Mouse (Mus musculus): ENCODE measurements at regions not wholly inside any gene's neighbourhood (a gene's known extent, or its start where the extent isn't known, plus 50 kb on each side); places are given as distances from the start of the nearest gene placed in this dataset.

DNA sequence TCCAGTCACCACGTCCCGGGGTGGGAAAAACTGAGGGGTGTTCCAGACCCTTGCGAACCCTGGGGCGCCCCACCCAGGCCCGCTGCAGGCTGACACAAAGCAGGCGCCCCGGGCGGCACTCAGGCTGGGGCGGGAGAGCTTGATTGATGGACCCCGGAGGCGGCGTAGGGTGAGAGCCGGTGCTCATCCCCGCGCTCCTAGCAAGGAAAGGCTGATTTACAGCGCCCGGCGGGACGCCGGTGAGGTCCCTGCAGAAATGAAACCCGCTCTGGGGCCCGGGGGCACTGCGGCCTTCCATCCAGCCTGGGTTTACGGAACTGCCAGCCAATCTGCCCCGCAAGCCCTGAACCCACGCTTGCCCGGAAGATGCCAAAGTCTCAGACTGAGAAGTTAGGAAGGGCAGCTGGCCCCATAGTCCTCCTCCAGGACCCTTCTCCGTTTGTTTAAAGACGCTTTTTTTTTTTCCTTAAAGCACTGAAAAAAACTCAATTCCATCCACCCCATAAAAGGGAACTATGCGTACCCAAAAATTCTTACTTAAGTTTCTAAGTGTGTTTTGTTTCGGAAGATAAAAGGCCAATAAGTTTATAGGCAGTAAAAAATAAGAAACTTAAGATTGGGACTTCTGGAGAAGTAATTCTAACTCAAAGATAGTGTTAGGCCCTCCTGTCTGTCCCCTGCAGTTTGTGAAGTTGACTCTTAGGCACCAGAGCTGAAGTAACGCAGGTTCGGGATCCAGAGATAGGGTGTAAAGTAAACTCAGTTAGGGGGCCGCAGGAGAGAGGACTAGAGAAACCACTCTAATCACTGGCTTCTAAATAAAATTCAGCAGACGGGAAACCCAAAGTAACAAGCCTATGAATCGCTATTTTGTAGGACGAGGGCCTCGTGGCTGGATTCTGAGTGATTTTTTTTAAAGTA, 263.4 kb upstream of the Nfe2l3 start:
- DNase-seq: no peak

DNA sequence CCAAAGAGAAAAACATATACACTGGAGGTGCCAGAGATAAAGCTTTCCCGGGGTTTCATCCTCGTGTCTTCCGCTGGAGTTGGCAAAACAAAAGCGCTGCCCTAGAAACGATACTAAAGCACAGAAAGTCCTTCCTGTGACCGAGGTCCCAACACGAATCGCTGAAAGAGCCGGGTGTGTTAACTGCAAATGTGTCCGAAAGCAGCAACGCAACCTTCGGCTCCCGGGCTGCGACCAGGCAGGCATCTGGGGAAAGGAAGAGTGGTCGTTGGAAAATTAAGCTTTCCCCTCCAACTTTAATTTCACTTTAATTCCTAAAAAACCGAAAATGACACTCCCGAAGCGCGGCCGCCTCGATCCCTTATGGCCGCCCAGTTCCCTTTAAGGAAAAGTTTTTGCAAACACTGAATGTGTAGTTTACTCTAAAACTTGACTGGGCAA, 262.5 kb upstream of the Nfe2l3 start:
- DNase-seq: no peak

DNA sequence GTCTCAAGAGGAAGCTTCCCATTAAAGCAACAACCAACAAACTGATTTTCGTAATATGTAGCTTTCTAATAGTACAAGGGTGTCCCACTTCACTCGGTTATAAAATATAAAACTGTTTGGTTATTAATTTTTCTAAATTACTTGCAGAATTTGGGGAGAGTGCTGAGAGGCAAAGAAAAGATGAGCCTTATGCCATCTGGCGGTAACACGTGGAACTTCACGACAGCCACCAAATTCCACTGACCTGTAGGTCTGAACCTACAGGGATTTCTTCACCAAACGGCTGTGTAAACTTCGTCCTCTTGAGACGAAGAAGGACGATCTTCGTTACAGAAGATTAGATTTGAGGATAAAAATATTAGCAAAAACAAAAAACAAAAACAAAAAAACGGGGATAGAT, 262.1 kb upstream of the Nfe2l3 start:
- no peak for DNase-seq

DNA sequence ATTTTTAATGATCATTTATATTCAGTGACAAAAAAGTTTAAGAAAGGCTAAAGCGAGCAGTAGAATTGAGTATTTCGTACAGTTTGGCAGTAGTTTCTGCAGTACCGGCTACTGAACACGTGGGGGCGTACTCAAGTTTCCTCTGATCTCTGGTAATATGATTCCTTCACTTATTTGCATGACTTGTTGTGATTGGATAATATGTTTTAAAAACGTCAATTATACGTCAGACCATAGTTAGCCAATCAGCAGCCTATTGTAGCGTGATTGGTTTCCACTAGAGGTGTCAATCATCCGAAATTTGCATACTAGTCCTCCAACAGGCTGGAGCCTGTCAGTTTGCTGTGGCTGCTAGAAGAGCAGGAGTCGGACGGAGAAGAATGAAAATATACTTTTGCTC, 261.6 kb upstream of the Nfe2l3 start:
- DNase-seq: no peak

DNA sequence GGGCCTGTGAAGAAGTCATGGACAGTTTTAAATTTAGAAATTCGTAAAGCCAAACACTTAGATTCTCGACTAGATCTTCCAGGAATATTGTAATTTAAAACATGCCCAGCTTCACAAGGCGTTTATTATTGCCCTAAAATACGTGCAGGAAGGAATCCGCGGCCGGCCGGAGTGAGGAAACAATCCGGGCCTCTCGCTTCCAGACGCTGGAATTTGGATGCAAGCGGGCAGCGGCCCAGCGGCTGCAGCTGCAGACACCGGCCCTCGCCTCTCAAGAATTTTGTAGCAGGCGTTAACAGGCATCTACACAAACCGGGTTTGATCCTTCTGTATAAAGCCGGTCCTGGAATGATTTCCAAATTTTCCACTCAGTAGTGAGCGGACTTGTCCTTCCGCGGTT, 260.7 kb upstream of the Nfe2l3 start:
- DNase-seq: no peak

DNA sequence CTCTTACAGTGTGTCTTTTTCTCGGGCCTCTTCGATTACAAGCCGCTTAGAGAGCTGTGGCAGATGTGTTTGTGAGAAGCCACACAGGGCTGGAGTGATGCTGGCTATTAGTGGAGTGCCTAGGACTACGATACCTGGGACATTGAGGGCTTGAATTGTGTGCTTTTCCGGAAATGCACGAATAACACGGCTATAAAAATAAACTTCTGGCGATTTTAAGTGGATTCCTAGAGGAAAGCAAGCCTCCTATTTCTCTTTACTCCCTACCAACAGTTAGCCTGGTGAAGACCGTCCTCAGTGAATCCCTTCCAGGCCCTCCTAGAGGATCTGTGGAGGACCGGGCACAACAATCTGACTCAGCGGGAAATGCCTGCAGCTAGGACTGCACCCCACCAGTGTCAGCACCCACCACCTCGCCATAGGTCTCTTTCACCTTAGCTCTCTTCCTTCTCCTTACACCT, 260.1 kb upstream of the Nfe2l3 start:
- DNase-seq: no peak

DNA sequence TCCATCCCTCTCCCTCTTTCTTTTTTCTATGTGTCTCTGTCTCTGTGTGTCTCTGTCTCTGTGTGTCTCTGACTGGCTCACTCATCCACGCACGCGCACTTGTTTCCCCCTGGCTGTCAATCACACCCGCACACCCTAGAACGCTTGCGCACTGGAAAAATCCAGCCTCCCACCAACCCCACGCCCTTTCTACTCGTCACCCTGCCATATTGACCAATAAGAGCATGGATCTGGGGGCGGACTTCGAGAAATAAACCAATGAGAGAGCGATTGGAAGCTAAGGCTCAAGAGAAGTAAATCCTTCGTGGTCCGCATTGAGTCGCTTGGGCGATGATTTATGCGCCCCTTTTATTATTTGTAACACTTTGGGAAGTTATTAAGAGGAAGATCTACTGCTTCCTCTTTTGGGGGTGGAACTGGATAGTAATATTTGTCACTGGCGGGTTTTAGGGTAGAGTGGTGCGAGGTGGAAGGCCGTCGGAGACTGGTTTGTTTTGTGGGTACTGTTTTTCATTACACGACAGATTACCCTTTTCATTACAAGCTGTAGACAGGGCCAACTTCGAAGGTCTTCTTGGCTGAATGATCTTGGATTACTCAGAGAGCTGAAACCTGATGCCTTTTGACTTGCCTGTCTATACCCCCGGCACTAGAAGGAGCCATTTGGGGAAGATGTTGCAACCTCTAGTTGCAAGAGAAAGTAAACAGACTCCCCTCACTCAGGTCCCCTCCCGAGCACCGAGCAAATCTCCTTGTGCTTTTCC, 259.4 kb upstream of the Nfe2l3 start:
- peak in 1 of 2 experiments; percentile 40 for DNase-seq

DNA sequence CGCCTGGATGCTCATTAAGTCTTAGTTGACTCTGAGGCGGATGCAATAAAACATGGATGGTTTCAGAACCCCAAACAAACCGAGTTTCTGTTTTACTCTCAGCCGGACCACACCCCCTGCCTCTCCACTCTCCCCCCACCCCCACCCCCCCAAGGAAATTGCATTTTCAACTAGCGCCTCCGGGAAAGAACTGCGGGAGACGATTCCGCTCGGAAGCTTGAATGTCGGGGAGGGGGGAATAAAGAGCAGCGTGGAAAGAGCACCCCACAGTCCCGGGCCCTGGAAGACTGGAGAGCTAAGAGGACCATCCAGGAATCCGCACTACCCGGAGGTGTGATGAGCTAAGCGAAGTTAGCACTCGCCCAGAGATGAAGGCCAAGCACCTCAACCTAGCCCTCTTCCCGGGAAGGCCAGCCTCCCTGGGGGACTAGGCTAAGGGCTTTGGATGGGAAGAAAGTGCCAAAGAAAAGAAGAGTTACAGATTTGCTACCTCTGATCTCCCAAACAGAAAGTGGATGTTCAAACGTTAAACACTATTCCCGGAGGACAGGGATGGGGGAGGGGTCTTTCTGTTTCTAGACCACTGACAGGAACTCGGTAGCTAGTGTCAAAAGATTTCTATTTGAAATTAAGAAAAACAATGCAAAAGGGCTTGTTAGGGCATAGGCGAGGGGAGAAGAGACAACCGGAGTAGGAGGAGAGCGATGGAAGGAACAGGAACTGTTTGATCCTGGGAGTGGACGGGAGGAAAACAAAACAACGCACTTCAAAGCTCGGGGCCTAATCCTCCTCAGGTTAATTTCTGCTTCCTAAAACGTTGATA, 258.6 kb upstream of the Nfe2l3 start:
- no peak for DNase-seq

DNA sequence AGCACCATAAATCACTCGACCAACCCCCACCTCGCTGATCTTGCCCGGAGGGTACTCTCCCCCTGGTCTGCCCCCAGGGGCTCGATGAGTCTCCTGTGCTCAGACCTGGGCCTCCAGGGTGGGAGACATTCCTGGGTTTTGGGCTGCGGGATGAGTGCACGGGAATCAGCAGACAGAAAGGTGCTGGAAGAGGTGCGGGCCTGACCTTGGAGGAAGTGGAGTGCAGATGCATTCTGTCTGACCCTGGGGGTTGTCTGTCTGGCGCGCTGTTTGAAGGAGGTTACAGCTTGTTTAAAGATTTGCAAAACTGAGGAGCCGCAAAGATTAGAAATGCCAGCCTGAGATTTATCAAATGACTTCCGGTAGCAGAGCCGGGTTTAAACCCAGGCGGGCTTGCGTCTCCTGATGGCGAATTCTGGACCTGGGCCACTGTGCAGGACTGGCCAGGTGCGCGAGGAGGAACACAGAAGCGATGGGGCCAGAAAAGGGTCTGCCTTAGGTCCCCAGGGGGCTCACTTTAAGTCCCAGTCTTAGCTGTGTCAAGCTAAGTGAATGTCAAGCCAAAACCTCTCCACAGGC, 257.9 kb upstream of the Nfe2l3 start:
- no peak for DNase-seq

DNA sequence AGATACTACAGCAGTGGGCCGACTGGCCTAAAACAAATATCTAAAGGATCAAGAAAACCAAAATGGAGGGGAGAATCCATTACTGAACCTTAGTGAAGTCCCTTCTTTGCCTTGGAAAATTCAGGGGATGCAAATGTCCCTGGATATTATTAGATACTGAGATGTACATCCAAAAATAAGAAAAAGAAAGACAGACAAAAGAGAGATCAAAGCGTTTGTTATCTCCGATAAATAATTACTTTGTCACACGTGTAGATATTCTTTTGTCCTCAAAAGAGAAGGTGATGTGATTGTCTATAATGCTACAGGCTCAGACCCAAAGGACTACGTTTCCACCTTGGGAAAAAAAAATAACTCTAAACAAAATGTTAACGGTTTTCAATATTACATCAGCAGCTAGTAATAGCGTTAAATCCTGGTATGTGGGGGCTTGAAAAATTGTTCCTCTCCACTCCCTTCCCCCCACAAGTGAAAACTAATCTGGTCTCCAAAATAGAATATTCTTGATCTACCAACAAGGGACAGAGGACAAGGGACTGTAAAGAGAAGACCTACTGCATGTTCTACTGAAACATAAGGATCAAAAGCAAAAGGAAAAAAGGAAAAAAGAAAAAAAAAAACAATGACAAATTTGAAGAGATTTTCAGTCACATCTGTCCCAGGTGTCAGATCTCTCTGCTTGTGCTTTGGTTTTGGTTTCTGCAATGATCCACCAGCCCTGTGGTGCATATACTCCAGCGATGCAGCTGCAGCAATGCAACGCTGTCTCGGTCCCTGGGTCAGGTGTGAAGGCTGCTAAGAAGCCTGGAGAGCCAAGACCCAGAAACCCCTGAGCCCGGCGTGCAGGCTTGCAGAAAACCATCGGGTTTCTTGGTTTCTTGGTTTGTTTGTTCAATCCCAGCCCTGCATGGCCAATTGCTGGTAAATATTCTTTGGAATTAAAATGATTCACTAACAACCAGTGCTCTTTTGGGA, 256.6 kb upstream of the Nfe2l3 start:
- DNase-seq: no peak

DNA sequence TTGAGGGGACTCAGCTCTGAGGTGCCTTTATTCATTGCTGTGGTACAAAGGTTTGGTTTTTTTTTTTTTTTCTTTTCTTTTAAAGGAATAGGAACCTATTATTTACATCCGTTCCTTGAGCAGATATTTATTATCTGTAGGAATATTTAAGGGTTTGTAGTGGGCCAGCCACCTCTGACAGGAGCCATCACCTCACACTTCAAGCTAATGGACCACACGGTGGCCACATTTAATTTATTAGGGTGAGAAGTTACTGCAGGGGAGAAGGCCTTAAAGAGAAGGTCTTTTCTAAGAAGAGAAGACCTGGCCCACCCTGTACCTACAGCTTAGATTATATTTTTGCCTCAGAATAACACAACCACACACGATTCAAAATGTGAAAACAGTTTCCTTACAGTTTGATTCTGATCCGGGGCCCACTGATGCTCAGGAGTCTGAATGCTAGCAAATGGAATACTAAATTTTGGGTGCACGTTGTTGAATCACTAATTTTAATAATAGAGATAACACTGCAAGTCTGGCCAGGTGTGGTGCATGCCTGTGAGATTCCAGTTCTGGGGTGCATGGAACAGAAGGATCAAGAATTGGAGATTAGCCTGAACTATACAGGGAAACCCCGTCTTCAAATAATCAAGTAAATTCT, 255.6 kb upstream of the Nfe2l3 start:
- no peak for DNase-seq

DNA sequence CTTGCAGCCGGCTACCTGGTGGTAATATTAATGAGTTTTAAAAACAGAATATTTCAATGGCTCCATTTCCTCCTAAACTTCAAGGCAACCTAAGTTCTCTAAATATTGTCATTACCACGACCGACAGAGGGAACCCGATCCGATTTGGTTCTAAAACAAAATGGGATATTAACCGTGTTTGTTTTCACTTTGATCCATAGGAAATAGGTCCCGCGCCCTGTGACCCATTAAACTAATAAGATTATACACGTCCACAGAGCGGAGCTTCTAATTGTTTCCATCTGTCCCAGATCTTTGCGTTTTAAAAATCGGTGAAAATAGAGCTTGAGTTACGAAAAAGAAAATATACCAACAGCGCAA, 254.8 kb upstream of the Nfe2l3 start:
- DNase-seq: no peak

DNA sequence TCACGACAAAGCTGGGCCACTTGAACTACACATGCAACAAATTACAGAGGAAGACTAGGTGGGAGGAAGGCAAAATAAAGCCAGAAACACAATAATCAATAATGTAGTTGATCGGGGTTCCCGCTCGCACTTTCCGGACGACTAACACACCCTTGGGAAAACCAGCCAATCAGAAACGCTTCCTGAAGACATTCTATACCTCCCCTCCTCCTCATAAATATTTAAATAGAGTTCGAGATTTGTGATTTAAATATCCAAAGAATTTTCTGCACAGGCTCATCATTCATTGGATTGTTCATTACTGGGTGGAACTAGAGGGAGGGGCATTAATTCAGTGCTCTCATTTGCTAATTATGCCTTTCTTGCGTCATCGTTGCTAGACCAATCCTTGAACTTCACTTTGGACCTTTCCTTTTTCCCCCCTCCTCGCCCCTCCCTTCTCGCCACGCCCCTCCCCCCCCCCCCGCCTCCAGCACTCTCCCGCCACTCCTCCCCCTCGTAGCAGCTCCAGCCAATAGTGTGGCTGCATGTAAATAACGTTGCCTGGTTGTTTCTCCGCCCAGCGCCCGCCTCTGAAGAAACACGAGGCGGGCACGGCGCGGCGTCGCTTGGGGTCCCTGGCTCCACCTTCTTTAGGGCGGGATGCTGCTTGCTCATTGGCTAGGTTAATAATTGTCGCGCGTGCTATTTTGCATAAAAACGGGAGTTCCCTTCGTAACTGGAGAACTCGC, 254.2 kb upstream of the Nfe2l3 start:
- no peak for DNase-seq

DNA sequence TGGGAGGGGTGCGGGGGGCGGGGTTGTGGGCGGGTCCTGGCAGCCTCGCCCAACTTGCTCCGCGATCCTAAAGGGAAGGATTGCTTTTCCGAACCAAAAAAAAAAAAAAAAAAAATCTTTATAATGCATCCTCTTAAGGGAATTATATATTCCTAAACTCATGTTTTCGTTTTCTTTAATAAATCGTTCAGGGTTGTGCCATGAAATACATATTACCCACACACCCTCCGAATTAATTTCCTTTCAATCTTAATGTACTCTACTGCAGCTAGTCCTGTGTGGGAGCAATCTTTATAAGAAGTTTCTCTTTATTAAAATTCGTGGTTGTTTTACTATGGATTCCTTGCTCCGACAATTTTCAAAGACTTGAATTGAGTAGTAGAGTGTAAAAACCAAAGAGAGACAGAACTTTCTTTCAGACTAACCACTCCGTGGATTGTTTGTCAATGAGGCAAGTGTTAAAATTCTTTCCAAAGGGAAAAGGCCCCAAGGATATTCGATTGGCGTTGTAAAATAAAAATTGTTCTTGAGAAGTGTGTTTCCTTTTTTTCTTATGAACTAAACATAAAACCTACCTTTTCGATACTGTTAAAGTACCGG, 253.6 kb upstream of the Nfe2l3 start:
- DNase-seq: no peak

DNA sequence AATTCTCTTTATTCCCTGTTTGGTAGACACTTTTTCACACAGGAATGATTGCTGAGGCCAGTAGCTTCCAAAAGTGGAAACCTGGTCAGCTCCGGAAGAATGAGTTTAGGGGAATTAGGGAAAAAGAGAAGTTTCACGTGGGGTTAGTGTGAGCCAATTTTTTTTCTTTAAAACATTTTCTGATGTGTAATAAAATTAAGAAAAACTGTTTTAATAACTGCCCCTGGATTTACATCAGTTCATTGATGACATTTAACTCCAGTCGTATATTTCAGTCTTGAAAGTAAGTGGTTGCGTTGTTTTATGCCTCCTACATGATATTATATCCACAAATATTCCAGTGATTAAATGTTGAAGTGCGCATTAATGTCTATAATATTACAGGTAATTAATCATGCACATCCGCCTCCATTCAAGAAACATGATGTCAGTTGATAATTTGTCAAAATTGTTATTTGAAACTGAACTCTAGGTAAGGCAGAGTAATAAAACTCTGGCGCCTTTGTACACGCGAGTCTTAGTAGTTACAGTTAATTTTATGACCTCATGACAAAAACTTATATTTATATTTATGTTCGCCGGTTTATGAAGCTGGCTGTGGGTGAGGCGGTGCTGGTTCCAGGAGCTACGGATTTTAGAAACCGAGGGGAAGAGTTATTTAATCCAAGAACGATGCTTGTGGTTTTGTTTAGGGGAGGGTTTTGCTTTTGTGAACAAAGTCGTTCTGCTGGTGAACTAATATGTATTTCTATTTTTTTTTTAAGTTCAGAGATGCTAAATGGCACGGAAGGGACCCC, 252.5 kb upstream of the Nfe2l3 start:
- no peak for DNase-seq

DNA sequence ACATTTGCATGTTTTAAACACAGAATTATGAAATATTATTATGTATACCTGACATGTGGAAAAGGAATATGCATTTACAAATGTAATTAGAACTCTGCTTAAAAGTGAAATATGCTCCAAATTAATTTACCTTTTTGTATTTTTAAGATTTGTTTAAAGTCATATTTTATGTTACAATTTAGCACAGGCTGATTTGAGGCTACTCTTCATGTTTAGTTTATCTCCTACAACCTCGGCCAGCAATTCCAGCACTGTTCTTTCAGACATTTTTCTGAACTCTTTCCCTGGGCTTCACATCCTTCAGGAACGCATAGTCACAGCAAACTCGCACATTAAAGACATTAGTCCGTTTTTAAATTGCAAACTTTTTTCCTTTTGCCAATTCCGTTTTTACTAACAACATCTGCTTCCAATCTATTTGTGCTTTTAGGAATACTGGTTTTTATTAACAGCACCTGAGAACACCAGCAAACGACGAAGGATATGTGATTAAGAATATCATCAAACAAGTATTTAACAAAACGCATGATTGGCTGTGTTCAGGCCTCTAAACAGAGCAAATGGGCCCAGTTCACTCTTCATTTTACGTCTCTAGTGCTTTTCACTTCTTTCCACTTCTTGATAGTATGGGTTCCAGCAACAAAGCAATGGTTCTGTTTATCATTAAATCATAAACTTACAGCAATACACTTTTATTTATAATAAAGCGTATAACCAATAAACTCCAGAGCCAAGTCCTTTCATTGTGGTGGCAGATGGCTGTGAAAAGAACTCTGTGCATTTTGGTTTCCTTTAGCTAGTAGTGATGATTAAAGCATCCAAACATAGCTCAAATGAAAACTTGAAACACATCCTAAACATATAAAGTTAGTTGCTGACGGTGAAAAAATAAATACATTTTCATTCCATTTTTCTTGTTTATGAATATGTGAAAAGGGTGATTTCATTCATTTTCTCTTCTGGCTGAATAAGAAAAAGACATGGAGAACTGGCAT, 251.3 kb upstream of the Nfe2l3 start:
- no peak for DNase-seq

DNA sequence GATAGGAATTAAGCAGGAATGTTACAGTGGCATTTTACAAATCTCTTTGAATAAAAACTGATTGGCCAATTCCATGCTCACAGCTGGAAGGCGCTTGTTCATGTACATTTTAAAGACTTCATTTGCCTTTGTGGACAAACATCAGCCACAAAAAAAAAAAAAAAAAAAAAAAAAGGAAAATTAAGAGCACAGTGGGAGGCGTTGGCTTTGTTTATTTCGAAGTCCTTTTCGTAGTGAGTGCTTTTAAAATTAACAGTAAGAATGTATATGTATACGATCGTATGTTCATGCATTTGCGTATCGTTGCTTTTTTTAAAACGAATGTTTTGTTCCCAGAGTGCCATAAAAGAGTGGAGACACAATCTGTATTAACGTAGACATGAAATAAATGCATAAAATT, 250.6 kb upstream of the Nfe2l3 start:
- no peak for DNase-seq

All from layer of hippocampus, postnatal 36 days (tissue).